Mouse (Mus musculus) embryonic fibroblast, embryonic 13.5 days (primary cell): Measurements from ENCODE around the gene Gm20388.

Source experiments
- CTCF ChIP-seq: IDR thresholded peaks from 2 replicates; pipeline ENCODE4 v1.5.1; 2011; ENCODE audit warnings: mild to moderate bottlenecking, control low read depth, low read length, moderate library complexity, borderline replicate concordance; ENCODE audit not compliant: insufficient read depth
- POLR2A ChIP-seq: IDR thresholded peaks from 2 replicates; pipeline ENCODE4 v1.6.1; 2011; ENCODE audit warnings: low read depth, mild to moderate bottlenecking, control low read depth, low read length, moderate library complexity

- TF ChIP-seq CTCF (0 out of 2 replicates have a peak, but pooled peaks have one; percentile 39), POLR2A (no peak)
These were observed 1307.8 kb downstream of the Gm20388 start for GRCm38 (mm10) chr8:121218486-121218885.
